Mouse (Mus musculus) heart, adult 2 months (tissue): ENCODE data around the gene Slx4ip.

Source experiments
- CTCF ChIP-seq: fragments of 200-600 bp; IDR thresholded peaks from 2 replicates; pipeline ENCODE4 v1.8.1; 2022; ENCODE audit warnings: antibody characterized with exemption, mild to moderate bottlenecking, moderate library complexity
- EP300 ChIP-seq: fragments of 200-500 bp; IDR thresholded peaks from 2 replicates; pipeline ENCODE4 v1.6.1; 2011; ENCODE audit warnings: low read depth, low read length, control low read depth; ENCODE audit not compliant: insufficient read depth

GRCm38 (mm10) chr2:136979056-136979772, 88.2 kb downstream of the Slx4ip start:
- no peak for TF ChIP-seq CTCF
- no peak for TF ChIP-seq EP300
